Mouse (Mus musculus) cortical plate, adult 2 months (tissue): ENCODE measurements around the gene Lsamp.

Experiments used
- CTCF ChIP-seq: fragments of 200-500 bp; IDR thresholded peaks from 2 replicates; pipeline ENCODE4 v1.5.1; 2011; ENCODE audit warnings: mild to moderate bottlenecking, control low read depth, low read length; ENCODE audit not compliant: insufficient read depth; ENCODE audit errors: extremely low read depth
- POLR2A ChIP-seq: fragments of 200-500 bp; IDR thresholded peaks from 2 replicates; pipeline ENCODE4 v1.6.1; 2011; ENCODE audit warnings: mild to moderate bottlenecking, low read length, control low read depth; ENCODE audit not compliant: insufficient read depth; ENCODE audit errors: extremely low read depth

GRCm38 (mm10) chr16:41976897-41977296 lies 1992.7 kb downstream of the Lsamp start:
- TF ChIP-seq POLR2A (no peak), CTCF (no peak)
